Mouse (Mus musculus): ENCODE data around the gene Ccdc12.

The Ccdc12 gene

DNA sequence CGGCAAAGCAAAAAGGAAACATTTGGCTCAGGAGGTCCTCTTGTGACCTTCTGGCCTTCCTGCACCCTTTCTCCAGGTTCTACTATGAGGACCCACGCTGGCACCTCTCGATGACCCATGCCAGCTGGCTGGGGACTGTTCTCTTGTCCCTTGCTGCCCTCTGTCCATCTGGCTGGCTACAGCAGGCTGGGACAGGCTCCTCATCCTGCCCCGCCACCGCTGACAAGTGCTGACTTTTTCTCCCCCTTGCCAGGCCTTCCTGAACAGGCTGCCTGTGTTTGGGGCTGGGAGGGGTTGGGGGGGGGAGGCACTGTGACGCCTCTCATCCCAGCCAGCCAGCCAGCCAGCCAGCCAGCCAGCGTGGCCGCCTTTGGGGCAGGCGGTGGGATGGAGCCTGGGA is 80.1 kb downstream of the Ccdc12 start:
- CTCF ChIA-PET: interaction anchor here (1.0 kb wide), 1 partner anchor 104 kb away, joined by 3 read pairs; no protein-coding TSS in a partner anchor

DNA sequence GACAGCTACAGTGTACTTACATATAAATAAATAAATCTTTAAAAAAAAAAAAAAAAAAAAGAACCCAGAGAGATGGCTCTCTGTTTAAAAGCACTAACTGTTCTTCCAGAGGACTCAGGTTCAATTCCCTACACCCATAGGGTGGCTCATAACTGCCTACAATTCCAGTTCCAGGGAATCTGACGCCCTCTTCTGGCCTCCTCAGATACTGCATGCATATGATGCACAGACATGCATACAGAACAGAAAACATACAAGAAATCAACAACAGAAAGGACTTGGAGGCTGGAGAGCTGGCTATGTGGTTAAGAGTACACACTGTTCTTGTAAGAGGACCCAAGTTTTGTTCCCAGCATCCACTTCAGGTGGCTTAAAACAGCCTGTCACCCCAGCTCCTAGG is 81.8 kb downstream of the Ccdc12 start:
- CTCF ChIA-PET: no interaction called here

DNA sequence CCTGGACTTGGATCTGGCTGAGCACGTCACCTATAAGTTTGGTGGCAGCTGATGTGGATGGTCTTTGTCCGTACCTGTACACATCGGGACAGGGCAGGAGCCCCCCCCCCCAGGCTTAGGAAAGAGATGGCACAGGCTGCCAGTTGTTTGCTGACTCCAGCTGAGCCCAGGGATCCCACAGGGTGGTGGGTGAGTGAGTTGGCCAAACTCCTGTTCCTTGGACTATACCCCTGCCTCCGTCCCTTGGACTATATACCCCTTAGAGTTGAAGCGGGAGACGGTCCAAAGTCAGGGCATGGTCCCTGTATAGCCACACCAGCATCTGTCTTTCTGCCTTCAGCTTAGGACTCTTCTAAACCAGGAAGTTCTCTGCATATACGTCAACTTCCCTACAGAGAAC is 83.7 kb downstream of the Ccdc12 start:
- CTCF ChIA-PET: interaction anchor here (0.6 kb wide), 1 partner anchor 13 kb away, joined by 5 read pairs; no protein-coding TSS in a partner anchor

DNA sequence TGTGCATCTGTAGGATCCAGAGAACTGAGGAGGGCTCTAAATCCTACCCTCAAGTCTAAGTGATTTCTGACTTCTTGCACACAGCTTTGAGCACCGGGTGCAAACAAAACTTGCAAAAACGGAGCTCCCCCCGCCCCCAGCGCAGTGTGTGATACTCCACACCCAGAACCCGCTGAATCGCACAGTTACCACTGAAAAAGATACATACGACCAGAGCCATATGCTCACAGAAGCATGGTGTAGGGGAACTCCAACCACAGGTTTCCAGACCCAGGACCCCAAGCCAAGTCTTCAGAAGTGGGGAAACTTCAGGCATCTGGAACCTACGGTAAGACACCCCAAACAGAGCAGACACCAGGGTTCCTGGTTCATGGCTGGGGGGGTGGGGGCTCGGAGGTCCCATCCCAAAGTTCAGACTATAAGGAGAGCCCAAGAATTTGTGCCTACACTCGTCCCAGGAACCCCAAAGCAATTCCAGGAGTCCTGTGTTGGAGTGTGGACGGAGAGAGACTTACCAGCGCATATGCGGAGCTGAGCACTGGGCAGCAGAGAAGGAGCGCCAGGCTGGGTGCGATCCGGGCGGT is 85.5 kb downstream of the Ccdc12 start, which contains the start of gene Myl3:
Gene Myl3 (plus strand): TSS at position 151 of the 584 bp plus-strand sequence.
- CTCF ChIA-PET: interaction anchor here (0.6 kb wide), 1 partner anchor 332 kb away, joined by 8 read pairs; no protein-coding TSS in a partner anchor

DNA sequence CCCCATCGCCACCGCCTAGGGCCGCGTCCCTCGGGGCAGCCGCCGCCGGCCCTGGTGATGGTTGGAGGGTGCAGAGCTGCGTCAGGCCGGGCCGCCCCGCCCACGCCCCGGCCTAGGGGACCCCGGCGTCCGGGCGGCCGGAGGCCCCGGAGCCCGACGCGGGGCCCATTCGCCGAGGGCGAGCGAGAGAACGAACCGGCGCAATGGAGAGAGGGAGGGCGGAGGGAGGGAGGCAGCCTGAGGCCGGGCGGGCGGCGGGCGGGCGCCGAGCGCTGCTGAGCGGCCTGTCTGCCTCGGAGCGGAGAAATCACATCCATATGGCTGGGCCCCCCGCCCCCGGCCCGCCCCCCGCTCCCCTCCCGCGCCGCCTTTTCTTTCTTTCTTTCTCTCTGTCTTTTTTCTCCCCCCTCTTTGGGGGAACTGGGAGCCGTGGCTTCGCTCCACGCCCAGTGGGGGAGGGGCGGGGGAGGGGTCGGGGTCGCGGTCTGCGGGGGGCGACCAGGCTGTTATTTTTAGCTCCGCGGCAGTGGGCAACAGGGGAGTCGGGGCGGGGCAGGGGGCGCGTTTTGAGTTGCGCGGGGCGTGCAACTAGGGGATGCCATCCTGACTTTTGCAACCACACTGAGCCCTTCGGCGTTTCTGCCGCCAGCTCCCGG is 86.1 kb downstream of the Ccdc12 start:
- CTCF ChIA-PET: no interaction called here

DNA sequence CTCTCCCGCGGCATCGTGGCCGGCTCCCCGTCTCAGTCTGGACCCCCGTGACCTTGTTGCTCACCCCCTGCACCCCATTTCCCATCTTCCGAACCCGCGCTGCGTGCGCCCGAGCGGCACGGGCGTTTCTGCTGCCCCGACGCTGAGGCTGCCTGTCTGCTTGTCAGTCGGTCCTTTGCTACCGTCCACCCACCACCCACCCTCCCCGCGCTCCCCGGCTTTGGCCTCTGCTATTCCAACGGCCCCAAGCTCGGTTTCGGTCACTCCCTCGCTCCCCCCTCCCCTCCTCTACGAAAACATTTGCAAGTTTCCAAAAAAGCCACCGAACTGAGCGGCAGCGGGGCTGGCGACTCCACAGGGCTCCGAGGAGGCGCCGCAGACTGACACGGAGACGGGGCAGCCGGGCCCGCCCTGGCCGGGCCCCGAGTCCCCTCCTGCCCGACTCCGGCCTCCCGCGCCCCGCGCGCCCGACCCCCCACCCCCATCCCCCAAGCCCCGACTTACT is 86.7 kb downstream of the Ccdc12 start:
- CTCF ChIA-PET: interaction anchor here (0.7 kb wide), 2 partner anchors 35 to 290 kb away, joined by 4 to 9 read pairs; no protein-coding TSS in a partner anchor

DNA sequence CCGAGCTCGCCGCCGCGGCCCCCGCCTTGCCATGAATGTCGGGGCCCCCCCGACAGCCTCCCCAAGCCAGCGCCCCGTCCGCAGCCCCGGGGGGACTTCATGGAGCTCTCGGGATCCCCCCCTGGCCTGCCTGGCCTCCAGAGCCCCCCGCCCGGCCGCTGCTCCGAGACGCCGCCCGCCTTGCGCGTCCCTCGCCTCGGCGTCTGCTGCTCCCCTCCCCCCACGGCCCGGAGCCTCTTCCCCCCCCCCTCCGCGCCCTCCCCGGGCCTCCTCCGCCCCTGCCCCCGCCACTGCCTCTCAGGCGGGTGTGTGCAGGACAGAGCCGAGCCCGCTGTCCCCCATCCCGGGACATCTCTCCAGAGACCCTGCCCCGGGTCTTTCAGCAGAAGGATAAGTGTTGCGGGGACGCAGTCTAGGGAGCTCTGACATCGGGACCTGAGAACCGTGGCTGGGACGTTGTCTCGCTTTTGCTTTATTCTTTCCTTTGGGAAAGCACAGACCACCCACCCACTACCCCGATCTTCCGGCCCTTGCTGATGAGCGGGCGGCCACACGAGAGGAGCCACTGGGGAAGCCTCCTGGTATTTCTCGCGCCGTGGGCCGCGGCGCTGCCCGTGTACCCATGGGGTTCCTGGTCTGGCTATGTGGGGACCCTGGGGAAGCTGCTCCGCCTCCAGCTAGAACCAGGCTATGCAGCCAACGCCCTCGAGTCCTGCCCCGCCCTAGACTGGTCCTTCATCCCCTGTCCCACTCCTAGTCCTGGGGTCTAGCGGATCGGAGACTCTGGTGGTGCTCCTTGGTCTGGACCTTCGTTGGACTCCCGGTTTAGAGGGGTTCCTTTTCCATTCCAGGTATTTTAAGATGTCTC is 87.4 kb downstream of the Ccdc12 start:
- CTCF ChIA-PET: interaction anchor here (0.7 kb wide), 2 partner anchors 35 to 290 kb away, joined by 4 to 9 read pairs; no protein-coding TSS in a partner anchor

DNA sequence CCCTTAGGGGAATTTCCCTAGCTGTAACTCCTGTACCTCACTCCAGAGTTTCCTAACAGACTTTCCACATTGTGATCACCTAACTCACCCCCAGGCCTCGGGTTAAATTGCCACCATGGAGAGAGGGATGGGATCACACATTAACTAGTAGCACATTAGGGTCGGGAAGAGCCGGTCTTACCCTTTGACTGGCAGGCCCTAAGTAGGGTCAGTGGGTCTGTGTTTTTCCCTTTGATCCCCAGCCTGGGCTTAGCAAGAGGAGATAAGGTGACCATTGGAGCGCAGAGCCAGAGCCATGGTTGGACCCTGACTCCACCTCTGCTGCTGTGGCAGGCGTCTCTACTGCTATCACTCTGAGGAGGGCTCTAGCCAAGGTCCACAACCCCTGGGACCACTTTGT is 89.4 kb downstream of the Ccdc12 start:
- CTCF ChIA-PET: interaction anchor here (0.6 kb wide), 1 partner anchor 74 kb away, joined by 3 read pairs; no protein-coding TSS in a partner anchor

DNA sequence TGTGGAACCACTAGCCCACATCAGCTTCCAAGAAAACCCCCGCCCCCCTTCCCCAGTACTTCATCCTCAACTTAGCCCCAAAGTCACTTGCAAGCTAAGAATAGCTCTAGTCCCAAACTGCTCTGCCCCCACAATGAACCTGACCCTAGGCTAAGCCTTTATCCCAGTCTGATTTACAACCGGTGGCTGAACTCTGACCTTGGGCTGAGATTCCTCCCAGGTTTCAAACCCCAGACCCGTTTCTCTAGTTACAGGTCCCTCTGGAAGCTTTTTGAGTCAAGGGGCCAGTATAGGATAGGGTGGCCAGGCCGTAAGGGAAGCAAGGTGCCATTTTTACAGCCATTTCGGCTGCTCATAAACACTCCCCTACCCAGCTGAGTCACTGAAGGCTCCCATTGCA is 89.9 kb downstream of the Ccdc12 start:
- CTCF ChIA-PET: interaction anchor here (0.6 kb wide), 1 partner anchor 75 kb away, joined by 3 read pairs; no protein-coding TSS in a partner anchor

DNA sequence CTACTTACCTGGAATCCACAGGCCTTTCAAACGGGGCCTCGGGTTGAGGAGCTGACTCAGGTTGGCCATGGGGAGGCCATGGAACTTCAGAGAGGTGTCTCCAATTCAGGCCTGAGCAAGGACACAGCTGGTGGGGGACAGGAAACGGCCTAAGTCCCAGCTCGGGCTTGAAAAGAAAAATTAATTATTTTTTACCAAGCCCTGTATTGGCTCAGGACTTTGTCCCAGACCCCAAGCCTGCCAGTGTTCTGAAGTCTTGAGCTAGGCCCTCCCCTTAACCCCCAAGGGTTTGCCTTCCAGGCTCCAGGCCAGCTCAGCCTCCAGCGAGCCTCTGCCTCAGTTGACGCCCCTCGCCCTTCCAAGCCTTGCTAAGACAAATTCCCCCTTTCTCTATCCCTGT is 90.7 kb downstream of the Ccdc12 start, which contains the start of gene Pth1r:
Gene Pth1r (minus strand): TSS at position 185 of the 400 bp plus-strand sequence.
- CTCF ChIA-PET: no interaction called here

DNA sequence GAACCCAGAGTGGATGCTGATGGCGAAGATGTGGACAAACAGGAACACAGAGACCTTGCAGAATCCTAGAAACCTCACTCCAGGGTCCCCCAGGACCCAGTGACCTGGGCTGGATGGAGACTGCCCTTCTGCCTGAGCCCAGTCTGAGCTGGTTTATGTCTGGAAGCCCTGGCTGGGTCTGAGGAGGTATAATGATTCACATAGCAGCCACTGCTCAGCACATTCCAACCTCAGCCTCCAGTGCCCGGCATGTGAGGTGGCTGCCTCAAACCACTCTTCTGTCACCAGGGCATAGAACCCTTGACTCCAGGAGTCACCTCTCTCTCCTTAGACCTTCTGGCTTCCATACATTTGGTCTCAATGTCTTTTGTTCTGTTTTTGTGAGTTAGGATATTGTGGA is 92.1 kb downstream of the Ccdc12 start:
- CTCF ChIA-PET: no interaction called here

DNA sequence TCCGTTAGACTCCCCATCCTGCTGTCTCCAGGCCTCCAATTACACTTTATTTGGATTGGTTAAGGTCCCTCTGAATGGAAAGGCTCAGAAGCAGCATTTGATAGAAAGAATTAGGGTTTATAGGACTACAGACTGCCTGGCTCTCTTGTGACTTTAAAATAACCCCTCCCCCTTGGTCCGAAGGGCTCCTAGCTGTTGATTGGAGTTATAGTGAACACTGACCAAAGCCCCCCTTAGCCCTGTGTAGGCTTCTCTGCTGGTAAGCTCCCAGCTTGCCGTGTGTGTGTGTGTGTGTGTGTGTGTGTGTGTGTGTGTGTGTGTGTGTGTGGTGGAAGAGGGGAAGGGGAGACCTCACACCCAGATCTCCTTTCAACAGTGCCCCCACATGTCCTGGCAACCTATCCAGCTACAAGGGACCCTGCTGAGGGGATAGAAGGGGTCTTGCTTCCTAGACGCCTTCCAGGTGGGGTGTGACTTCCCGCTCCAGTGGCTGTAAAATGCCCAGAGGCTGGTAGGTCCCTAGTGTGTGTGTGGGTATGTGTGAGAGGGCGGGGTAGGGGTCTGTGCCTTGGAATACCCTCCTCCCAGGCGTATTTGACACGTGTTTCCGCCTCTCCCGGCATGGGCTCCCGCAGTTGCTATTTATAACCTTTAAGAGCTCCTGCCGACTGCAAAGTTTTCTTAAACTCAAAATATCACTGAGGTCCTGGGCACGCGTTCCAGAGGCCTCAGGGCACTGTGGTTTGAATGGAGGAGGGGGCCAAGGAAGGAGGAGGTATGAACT is 94.3 kb downstream of the Ccdc12 start:
- CTCF ChIA-PET: no interaction called here

DNA sequence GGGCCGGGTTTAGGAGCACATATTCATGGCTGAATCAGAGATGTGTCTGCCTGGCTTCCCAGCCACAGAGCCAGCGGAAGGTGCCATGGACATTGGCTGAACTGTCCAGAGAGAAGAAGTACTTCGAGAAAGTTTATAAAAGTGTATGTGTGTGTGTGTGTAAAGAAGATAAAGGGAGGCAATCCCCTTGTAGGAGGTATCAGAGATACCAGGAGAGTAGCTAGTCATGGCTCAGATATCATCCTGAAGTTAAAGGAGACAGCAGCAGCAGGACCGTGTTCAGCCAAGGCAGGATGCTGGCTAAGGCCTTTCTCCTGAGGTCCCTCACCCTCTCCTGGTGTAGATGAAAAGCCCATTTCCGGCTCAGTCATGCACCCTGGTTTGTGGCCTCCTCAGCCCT is 95.1 kb downstream of the Ccdc12 start:
- CTCF ChIA-PET: no interaction called here

DNA sequence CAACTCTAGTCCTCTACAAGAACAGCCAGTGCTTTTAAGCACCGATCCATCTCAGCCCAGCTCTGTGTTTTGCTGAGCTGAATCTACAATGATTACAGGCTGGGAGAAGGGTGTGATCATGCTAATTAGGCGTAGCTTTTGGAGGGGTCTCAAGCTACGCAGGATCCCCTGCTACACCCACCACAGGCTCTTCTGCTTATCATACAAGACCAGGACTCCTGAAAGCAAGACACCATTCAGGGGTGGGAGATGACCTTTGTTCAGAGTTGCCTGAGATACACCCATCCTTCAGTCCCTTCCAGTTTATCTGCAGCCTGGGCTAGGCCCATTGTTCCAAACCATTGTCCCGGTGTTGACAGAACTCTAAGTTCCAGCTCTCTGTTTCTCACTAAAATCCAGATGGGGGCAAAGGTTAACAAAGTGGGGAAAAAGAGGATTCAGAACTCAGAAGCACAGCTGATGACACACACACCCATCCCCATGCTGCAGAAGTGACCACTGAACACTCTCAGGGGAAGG is 96.7 kb downstream of the Ccdc12 start:
- CTCF ChIA-PET: interaction anchor here (0.6 kb wide), 1 partner anchor 13 kb away, joined by 5 read pairs; no protein-coding TSS in a partner anchor

DNA sequence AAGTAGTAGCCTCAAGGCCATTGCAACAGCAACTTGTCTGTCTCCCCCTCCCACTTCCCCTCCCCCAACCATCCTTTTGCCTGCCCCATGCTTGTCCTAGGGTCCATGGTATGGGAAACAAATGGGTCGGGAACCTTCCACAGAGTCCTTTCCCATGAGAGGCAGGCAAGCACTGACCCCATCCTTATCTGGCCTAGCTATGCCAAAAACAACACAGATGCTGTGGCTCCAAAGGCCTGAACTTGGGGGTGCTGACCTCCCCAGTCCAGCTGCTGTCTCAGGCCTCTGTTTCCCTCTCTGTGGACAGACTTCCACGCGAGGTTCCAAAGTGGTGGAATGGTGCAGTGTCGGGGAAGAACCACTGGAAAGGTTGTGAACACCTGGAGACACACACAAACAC is 97.5 kb downstream of the Ccdc12 start:
- CTCF ChIA-PET: no interaction called here

DNA sequence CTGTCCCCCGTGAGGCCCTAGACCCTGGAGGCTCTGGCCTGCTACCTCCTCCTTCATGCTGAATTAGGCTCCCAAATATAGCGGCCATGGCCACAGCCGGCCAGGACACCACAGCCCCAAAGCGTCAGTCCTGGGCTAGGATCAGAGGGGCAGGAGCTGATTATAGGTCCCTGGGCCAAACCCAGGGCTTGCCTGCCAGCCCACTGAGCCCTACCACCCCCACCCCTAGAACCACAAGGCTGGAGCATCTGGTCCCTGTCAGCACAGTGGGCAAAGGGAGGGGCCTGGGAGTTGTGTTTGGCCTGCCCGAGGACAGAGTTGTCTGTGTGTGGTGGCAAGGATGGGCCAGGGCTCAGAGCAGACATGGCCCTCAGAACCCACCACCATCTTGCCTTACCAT is 101.5 kb downstream of the Ccdc12 start:
- CTCF ChIA-PET: no interaction called here

DNA sequence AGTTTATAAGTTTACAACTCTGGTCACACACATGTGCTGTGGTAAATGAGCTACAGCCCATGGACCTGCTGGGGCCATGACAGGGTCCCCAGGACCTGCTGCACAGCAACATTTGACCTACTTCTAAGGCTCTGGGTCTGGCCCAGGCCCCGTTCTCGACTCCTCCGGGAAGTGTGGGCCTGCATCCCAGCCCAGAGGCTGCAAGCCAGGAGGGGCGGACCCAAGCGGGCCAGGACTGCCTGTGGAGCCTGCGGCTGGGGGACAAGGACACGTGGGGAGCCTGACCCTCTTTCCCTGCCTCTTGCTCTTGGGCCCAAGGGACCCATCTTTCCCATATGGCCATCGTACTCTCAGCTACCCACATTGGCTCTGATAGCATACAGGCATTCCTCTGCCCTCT is 102.3 kb downstream of the Ccdc12 start:
- CTCF ChIA-PET: no interaction called here

DNA sequence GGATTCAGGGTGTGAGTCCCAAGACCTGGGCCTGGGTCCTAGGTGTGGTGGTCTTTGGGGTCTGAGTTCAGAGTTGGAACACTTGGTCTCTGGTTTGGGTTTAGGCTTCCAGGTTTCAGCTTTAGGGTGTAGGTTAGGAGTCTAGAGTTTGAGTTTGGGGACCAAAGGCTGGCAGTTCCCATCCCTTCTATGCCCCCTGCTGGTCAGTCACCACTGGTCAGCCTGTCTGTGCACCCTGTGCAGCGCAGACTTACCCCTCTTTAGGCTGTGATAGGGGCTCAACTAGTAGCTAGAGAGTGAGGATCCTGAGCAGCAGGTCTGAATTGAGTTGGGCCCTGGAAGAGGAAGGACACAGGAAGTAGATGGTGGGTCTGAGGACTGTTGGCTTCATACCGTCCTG is 103.0 kb downstream of the Ccdc12 start:
- CTCF ChIA-PET: interaction anchor here (0.7 kb wide), 1 partner anchor 42 kb away, joined by 7 read pairs; no protein-coding TSS in a partner anchor

DNA sequence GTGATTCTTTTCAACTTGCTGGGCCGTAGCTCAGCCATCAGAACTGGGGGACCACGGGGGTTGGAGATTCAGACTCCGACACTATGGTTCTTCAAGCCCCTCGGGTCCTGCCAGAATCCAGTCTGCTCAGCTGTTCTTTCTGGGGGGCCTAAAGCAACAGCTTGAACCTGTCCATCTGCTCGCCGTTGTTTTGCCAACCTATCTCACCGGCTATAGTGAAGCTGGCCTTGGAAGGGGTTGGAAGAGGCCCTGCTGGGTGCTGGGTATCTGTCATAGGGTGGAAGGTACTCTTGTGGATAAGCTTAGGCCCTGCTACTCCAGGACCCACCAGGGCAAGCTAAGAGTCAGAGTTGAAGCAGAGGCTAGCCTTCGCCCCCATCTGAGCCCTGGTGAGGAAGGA is 104.6 kb downstream of the Ccdc12 start:
- CTCF ChIA-PET: no interaction called here

All from spleen, embryonic (tissue).